Mouse (Mus musculus) myocyte (in vitro differentiated cells): Measurements from ENCODE around the gene Wtip.

Source experiments
- E2F4 ChIP-seq: IDR thresholded peaks from one replicate; pipeline ENCODE4 v1.6.1; 2011; ENCODE audit warnings: mild to moderate bottlenecking, control low read depth, moderate library complexity; ENCODE audit not compliant: insufficient read depth
- MAX ChIP-seq: IDR thresholded peaks from one replicate; pipeline ENCODE4 v1.6.1; 2011; ENCODE audit warnings: low read depth, mild to moderate bottlenecking, control low read depth
- POLR2A ChIP-seq: IDR thresholded peaks from one replicate; pipeline ENCODE4 v1.6.1; 2011; ENCODE audit warnings: low read depth, mild to moderate bottlenecking, control low read depth, moderate library complexity; ENCODE audit not compliant: insufficient read length
- POLR2AphosphoS2 ChIP-seq: IDR thresholded peaks from one replicate; pipeline ENCODE4 v1.6.1; 2011; ENCODE audit warnings: low read depth, control low read depth; ENCODE audit not compliant: insufficient read length
- USF1 ChIP-seq: IDR thresholded peaks from one replicate; pipeline ENCODE4 v1.6.1; 2011; ENCODE audit warnings: low read depth, mild to moderate bottlenecking, control low read depth, moderate library complexity

DNA sequence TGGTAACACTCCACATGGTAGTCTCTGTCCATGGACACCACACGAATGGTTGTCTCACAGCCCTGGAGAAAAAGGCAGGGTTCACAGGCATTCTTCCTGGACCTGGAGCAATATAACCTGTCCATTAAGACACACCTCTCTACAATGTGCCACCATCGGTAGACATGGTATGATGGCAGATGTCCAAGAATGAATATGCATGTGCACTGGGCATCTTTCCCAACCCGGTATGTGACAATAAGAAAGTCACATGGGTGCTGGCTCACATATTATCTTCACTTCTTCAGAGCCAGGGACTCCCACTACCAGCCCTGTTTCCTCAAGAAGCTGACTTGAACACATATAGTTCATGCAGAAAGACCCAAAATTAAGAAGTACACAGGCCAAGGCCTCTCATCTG lies 16.5 kb downstream of the Wtip start:
- TF ChIP-seq E2F4 (no peak), POLR2A (no peak), MAX (no peak), USF1 (no peak), POLR2AphosphoS2 (no peak)
